Mouse (Mus musculus) left cerebral cortex, postnatal 36 days (tissue): Measurements from ENCODE around the gene Wbp2nl. TPM values are rescaled to one million over a fixed set of nuclear protein-coding genes. Genes with fewer than 3 reads are reported as not detected.
"Not testable (repeated sequence)": the region's sequence is repeated elsewhere in the genome, so short reads cannot be mapped to it uniquely, and the experiment has no call there.

ENCODE experiments used
- DNase-seq, 2 experiments: peaks; one replicate each; pipeline ENCODE4 v3.0.0; 2021 to 2022; ENCODE audit warnings: low spot score in 2 of 2, mixed read lengths in 1 of 2
- intact Hi-C: fragments of 180-260 bp; cut with DNase I; formaldehyde crosslinking; loops from one replicate; pipeline ENCODE4 v1.15.1; 2025
- total RNA-seq, 2 experiments: library from RNA; stranded (reverse); gene quantifications; 2 replicates each; pipeline ENCODE4 v1.2.3; 2021

Wbp2nl gene
- total RNA-seq, 2 experiments from 2014 or later, result not detected

DNA sequence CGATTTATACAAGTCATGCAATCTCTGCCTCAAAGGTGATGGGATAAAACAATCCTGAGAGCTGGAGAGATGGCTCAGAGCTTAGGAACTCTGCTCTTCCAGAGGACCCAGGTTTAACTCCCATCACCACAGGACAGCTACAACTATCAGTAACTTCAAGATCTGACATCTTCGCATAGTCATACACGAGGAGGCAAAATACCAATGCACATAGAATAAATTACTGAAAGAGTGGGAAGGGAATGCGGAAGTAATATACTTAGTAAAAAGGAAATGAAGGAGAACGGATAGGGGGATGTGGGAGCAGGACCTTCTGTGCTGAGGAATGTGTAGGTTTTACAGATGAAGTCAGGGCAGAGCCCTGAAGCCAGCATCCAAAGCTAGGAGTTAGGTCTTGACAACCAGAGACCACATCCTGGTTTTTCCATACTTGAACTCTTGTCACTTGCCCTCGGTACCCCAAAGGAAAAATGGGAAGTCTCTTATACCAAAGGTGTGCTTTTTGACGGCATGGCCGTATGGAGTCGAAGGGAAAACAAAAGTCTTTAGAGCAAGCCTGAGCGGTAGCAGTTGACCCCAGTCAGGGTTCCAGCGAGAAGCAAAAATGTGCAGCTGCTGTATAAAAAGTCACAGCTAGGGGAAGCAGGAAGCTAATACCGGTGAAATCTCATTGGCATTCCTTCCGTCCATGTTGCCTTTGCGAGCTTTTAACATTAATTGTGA, 48.0 kb downstream of the Wbp2nl start:
- DNase-seq, result no peak
- intact Hi-C loops, result no loop called here

DNA sequence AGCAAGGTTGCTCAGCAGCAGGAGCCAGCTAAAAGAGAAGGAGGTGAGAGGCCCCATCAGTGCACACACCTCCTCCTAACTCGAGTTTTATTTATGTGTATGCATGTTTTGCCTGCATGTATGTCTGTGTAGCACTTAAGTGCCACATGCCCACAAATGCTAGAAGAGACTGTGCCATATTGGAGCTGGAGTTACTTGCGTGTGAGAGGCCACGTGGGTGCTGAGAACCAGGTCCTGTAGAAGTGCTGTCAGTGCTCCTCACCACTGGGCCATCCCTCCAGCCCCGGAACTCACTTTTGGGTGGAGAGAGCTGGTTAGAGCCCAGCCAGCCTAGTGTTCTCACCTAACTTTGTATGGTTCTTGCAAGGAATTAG, 48.5 kb downstream of the Wbp2nl start:
- intact Hi-C loops, result no loop called here
- DNase-seq, result no peak

DNA sequence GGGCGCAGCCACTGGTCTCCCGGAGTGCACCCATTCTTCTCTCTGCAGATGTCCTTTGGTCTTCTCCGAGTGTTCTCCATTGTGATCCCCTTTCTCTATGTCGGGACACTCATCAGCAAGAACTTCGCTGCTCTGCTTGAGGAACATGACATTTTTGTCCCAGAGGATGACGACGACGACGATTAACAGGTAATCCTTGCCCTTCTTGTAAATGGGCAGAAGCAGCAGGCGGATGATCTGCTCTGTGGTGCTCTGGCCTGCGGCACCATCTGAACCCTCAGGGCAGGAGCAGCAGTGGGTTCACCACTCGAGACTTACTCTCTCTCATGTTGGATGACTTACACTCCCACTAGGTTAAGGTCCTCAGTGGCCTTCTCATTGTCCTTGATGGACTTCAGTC, 49.1 kb downstream of the Wbp2nl start:
- intact Hi-C loops, result no loop called here
- no peak for DNase-seq

DNA sequence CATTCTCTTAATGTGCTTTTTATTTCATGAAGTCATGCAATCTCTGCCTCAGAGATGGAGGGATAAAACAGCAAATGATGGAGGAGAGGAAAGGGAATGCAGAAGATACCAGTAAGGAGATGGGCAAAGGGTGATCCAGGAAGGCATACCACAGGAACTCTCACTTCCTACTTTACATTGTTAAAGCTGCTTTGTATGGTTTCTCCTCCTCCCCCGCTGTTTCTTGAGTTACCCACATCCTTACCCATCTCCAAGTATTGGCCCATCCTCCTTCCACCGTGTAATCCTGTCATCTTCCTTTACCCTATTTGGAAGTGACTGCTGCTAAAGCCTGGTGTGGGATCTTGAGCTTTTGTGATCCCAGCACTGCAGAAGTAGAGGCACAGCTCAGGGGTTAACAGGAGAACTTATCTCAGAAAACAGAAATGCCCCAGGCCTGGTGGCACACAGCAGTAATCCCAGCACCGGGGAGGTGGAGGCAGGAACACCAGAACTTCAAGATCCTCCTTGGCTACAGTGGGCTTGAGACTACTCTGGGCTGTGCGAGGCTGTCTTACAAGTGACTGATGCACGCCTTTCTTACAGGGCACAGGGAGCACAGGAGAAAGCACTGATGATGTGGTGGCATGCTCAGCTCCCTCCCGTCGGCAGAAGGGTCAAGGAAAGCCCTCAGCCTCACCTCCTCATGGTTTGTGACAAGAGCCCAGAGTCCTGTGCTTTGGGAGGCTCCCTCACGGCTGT, 49.7 kb downstream of the Wbp2nl start:
- intact Hi-C loops, result no loop called here
- no peak for DNase-seq

DNA sequence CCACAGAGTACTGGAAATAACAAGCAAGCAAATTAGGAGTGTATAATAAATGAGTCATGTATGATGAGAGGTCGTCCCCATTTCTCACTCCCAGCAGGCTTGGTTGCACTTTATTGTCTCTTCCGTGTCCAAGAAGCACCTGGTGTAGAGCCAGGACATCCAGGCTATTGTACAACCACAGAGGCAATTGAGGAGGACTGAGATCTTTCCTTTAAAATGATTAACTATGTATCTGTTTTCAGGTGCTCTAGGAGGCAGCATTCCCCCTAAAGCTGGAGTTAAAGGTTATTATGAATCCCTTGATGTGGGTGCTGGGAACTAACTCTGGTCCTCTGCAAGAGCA, 50.2 kb downstream of the Wbp2nl start:
- DNase-seq, result no peak
- intact Hi-C loops, result no loop called here

DNA sequence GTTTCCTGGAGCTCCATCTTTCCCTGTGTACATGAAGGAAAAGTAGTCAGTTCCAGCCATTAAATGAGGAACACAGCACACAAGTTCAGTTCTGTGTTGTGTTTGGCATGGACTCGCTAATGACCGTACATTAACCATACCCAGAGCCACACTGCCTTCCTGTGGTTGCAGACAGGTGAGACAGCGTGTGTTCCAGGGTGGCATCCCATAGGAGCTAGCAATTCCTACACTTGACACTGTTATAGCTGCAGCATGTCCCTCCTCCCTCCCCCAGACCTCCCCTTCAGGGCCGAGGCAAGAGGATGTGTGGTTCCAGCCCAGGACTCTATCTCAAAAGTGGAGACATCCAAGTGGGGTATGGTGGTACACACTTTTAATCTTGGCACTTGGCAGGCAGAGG, 51.6 kb downstream of the Wbp2nl start:
- DNase-seq, result no peak
- intact Hi-C loops, result no loop called here

DNA sequence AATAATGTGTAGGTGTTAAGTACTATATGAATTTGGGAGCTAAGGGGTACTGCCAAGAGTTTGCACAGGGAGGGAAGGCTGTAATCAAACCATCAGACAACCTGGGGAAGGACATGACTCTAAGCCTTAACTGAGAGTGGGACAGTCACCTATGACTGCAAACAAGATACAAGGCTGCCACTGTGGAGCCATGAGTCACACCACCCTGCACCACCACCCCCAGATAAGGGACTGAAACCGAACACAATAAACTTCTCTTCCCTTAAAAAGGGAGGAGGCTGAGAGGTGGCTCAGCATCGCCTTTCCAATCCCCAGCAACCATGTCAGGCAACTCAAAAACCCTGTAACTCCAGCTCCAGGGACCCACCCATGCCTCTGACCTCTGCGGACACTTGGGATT, 52.7 kb downstream of the Wbp2nl start:
- DNase-seq, result no peak
- intact Hi-C loops, result no loop called here

DNA sequence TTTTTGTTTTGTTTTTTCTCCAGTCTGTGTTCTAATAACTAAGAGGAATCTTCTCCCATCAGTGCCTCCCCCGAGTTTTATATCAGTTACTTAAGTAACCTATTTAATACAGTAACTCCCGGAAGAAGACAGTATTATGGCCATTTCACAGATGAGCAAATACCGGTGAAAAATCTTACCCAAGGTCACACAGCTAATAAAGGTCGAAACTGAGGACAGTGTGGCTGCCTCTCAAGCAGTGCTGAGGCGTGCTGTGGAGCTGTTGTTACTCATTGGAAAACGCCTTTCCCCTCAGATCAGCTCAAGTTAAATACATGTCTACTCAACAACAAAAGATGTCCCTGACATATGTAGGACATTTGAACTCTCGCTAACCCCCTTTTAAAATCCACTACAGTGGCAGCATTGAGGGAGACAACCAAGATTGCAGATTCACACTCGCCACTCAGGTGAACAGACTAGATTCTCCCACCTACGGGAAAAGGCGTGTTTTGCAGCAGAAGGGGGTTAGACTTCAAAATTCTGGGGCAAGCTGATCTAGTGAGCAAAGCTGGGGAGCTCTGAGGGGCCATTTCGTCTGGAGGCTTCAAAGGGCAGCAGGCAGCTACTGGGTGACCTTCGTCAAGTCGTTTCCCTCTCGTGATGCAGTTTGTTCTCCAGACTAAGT, 54.5 kb downstream of the Wbp2nl start:
- intact Hi-C loops, result no loop called here
- DNase-seq, result no peak

DNA sequence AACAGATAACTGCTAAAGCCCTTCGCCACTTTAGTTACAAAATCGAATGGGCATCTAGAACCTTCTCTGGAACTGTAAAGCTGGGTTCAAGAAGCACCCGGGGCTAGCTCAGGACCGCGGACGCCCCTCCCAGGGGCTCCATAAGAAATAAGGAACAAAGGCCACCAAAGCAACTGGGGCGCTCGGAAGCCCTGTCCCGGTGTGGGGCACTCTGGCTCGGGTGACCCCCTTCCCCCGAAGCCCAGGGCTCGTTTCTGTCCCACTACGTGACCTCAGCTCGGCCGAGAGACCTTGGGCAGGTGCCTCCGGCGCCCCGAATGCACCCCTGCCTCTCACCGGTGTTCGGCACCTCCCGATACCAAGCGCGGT, 55.0 kb downstream of the Wbp2nl start:
- DNase-seq, result no peak
- intact Hi-C loops, result loop anchor here (1.0 kb wide), 1 partner anchor 64 kb away; no protein-coding TSS in a partner anchor

DNA sequence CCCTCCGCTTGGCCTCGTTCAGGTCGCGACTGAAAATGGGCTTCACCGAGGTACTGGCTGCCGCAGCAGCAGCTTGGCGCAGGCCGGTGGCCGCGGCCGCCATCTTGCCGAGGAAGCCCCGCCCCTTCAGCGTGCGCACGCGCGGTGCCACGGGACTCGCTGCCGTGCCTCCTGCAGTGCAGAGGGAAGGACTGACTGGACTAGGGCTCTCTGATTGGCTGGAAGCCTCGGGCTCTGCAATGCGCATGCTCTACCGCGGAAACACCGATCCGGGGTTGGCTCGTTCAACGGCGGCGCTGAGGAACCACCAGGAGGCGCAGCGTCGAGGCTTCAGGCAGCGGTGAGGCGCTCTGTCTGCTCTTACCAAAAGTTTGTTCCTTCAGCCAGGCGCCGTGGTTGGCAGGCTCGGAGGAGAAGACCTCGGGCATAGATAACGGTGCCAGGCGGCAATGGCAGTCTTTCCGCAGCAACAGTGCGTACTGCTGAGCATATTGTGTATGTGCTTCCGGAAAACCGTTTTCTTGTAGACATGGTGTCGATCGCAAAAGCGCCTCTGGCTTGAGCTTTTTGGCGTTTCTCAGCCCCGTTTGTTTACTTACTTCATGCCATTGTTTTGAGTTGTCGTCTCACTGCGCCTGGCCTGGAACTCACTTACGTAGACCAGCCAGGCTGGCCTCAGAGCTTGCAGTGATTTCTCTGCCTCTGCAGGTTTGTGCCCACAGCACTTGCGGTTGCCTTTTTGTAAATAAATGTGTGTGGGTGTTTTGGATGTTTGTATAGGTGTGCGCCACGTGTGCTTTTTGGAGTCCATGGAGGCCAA, 55.6 kb downstream of the Wbp2nl start, which contains the start of gene Ndufa6:
Gene Ndufa6 (minus strand): TSS at position 197 of the 820 bp plus-strand sequence.
- peak; percentile 95 to 96 for DNase-seq
- intact Hi-C loops, result loop anchor here (1.0 kb wide), 1 partner anchor 63 kb away; no protein-coding TSS in a partner anchor

DNA sequence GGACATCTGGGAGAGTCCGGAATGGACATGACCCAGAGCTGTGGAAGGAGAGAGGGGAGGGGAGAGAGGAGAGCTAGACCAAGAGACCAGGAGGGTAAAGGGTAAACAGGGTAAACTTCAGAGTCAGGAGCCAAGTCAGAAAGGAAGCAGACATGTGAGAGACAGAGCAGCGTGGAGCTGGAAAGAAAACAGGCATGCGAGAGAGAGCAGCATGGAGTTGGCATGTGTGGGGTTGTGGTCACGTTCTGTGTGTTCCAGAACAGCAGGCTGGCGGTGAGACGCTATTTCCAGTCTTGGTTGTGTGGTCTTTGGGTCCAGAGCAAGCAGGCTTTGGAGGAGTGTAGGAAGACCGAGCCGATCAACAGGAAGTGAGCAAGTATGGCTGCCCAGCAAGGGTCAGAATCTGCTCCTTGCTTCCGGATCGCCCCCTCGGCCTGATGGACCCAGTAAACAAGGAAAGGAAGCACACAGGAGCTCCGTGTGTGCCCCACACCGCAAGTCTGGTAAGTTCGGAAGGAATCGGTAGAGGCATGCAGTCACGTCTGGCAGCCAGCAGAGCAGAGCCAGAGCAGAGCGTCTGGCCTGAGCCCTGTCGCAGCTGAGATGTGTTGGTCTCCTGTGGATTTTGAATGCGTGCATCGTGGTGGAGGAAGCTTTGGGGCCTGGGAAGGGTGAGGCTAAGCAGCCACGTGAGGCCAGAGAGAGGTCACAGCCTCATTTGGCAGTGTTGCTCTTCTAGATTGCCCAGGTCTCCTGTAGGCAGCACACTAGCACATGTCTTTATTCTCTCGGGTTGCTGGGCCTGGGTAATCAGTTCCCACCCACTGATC, 59.9 kb downstream of the Wbp2nl start:
- no peak for DNase-seq
- intact Hi-C loops, result no loop called here

DNA sequence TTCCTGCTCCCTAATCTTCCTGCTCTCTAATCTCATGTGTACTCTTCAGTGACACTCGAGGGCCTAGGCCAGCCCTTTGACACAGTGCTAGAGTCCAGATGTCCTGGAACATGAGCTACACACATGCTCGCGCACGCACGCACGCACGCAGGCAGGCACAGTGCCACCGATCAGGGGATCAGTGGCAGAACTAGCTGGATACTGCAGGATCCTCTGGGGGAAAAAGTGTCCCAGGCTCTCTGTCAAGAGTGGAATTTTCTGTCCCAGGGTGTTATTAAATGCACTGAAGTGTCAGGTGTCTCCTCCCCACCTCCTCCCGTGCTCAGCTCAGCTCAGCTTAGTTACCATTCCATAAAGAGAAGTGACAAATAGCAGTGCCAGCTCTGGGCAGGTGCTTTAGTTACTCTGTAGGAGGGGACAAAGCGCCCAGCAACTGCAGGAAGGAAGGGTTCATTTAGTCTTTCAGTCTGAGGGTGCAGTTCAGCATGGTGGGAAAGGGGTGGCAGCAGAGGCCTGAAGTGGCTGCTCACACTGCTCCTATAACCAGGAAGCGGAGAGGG, 62.8 kb downstream of the Wbp2nl start:
- no peak for DNase-seq
- intact Hi-C loops, result no loop called here

DNA sequence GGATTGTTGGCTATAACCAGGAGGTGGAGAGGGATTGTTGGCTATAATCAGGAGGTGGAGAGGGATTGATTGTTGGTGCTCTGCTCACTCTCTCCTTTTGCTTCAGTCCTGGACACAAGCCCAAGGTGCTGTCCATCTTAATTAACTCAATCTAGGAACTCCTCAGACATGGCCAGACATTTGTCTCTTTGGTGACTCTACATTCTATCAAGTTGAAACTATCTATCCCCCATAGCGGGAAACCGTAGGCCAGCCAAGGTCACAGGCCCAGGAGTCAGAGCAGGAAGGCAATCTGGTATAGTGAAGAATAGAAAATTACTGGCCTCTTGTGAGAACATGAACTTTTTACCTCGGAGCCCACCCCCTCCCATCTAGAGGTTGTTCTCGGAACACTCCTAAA, 63.5 kb downstream of the Wbp2nl start:
- DNase-seq, result no peak
- intact Hi-C loops, result no loop called here

DNA sequence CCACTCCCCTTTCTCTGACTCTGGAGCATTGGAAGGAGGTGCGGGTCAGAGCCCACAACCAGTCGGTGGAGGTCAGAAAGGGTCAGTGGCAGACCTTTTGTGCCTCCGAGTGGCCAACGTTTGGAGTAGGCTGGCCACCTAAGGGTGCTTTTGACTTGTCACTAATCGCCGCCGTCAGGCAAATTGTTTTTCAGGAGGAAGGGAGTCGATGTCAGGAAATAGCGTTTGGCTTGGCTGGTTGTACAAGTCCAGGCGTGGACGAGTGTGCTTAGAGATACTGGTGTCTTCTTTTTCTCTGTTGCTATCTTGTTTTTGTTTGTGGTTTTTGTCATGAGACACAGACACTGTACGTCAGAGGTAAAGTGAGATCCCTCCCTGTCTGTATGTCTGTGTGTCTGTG, 65.0 kb downstream of the Wbp2nl start:
- DNase-seq, intact Hi-C loops: not testable (repeated sequence)

Other genes with a start within 250 kb of the Wbp2nl start
- not detected for gene 4930407I10Rik, start 239.8 kb upstream of the Wbp2nl start, total RNA-seq
- gene Mei1, start 229.0 kb upstream of the Wbp2nl start, total RNA-seq, result 1 to 10 TPM; 3.4 to 3.6 TPM
- 10 to 100 TPM in 1 of 2 experiments, 1 to 10 TPM in 1; 9.5 to 14.2 TPM for gene Ccdc134, start 171.0 kb upstream of the Wbp2nl start, total RNA-seq
- gene Srebf2, start 151.8 kb upstream of the Wbp2nl start, total RNA-seq, result 100 to 1,000 TPM; 183 to 198 TPM
- gene Shisa8, start 86.1 kb upstream of the Wbp2nl start, total RNA-seq, result 1 to 10 TPM; 3.6 to 4.7 TPM
- gene Tnfrsf13c, start 74.6 kb upstream of the Wbp2nl start, total RNA-seq, result 1 to 10 TPM in 1 of 2 experiments, under 1 TPM in 1; 0.22 to 1.1 TPM
- gene Cenpm, start 54.2 kb upstream of the Wbp2nl start, total RNA-seq, result 1 to 10 TPM; 3.1 to 4.1 TPM
- 100 to 1,000 TPM in 1 of 2 experiments, 10 to 100 TPM in 1; 97.8 to 105 TPM for gene 1500009C09Rik, start 46.6 kb upstream of the Wbp2nl start, total RNA-seq
- gene Sept3, start 24.1 kb upstream of the Wbp2nl start, total RNA-seq, result 100 to 1,000 TPM; 503 to 533 TPM
- 10 to 100 TPM; 35.9 to 39.3 TPM for gene Naga, start 40.0 kb downstream of the Wbp2nl start, total RNA-seq
- gene Pheta2, start 40.0 kb downstream of the Wbp2nl start, total RNA-seq, result 1 to 10 TPM in 1 of 2 experiments, under 1 TPM in 1; 0.57 to 1.4 TPM
- 100 to 1,000 TPM; 127 to 144 TPM for gene Smdt1, start 40.0 kb downstream of the Wbp2nl start, total RNA-seq
- gene Ndufa6, start 55.4 kb downstream of the Wbp2nl start, total RNA-seq, result 100 to 1,000 TPM; 198 to 199 TPM
- 10 to 100 TPM; 27.6 to 32.4 TPM for gene Cyp2d22, start 81.3 kb downstream of the Wbp2nl start, total RNA-seq
- gene Cyp2d11, start 95.1 kb downstream of the Wbp2nl start, total RNA-seq, result under 1 TPM in 1 of 2 experiments, not detected in 1; 0.27 TPM
- gene Cyp2d10, start 108.2 kb downstream of the Wbp2nl start, total RNA-seq, result not detected
- not detected for gene Cyp2d9, start 134.5 kb downstream of the Wbp2nl start, total RNA-seq